Mouse (Mus musculus) embryonic facial prominence, embryonic 11.5 days (tissue): ENCODE data around the gene Vmn1r199. TPM values are rescaled to one million over a fixed set of nuclear protein-coding genes. Genes with fewer than 3 reads are reported as not detected.

Experiments used
- ATAC-seq: fragments of 200-750 bp; cut with Nextera tagmentation; replicated peaks from 2 replicates; pipeline ENCODE4 v1.8.0; 2017; ENCODE audit warnings: low read depth; ENCODE audit not compliant: insufficient number of reproducible peaks, low FRiP score, low TSS enrichment
- DNase-seq: peaks from one replicate; pipeline ENCODE4 v3.0.0-alpha.2; 2015; ENCODE audit warnings: low spot score
- H3K27ac ChIP-seq: fragments of 300-500 bp; sonication (generic); replicated peaks from 2 replicates; pipeline ENCODE4 v1.5.1; 2014; ENCODE audit warnings: mild to moderate bottlenecking, low read depth, low read length, control low read depth
- H3K27me3 ChIP-seq: fragments of 300-500 bp; sonication (generic); 2 replicates; pipeline ENCODE4 v1.6.1; 2014; ENCODE audit warnings: mild to moderate bottlenecking, low read length, moderate library complexity, mixed read lengths; ENCODE audit not compliant: control insufficient read depth, insufficient read depth
- H3K36me3 ChIP-seq: fragments of 300-500 bp; sonication (generic); replicated peaks from 2 replicates; pipeline ENCODE4 v1.6.1; 2014; ENCODE audit warnings: low read depth, mild to moderate bottlenecking, low read length, moderate library complexity, mixed read lengths; ENCODE audit not compliant: control insufficient read depth, insufficient read depth
- H3K4me1 ChIP-seq: fragments of 300-500 bp; sonication (generic); 2 replicates; pipeline ENCODE4 v1.6.1; 2014; ENCODE audit warnings: low read length, mixed read lengths; ENCODE audit not compliant: control insufficient read depth, insufficient read depth
- H3K4me2 ChIP-seq: fragments of 300-500 bp; sonication (generic); 2 replicates; pipeline ENCODE4 v1.6.1; 2014; ENCODE audit warnings: low read depth, mild to moderate bottlenecking, control low read depth, low read length, moderate library complexity
- H3K4me3 ChIP-seq: fragments of 300-500 bp; sonication (generic); 2 replicates; pipeline ENCODE4 v1.5.1; 2014; ENCODE audit warnings: low read depth, low read length, control low read depth
- H3K9ac ChIP-seq: fragments of 300-500 bp; sonication (generic); replicated peaks from 2 replicates; pipeline ENCODE4 v1.6.1; 2014; ENCODE audit warnings: mild to moderate bottlenecking, control low read depth, low read length
- H3K9me3 ChIP-seq: fragments of 300-500 bp; sonication (generic); replicated peaks from 2 replicates; pipeline ENCODE4 v1.6.1; 2016; ENCODE audit warnings: mild to moderate bottlenecking, low read length, inconsistent platforms, mixed read lengths; ENCODE audit not compliant: control insufficient read depth
- WGBS: fragments of 180-500 bp; shearing (Covaris S2); extraction: QIAGEN DNeasy Blood & Tissue Kit; methylation state at CpG from one replicate; pipeline ENCODE4 v1.1.7; 2014; 5-methylcytosine and 5-hydroxymethylcytosine counted together
- polyA plus RNA-seq: library from polyadenylated mRNA; unstranded; fragments of >200 nt; fragmentation: Nextera tagmentation; extraction: Ambion mirVana; gene quantifications from 2 replicates; pipeline ENCODE4 v1.2.1, GENCODE M21; 2014

Vmn1r199 gene
- polyA plus RNA-seq, 1 experiment from 2014 or later = not detected

DNA sequence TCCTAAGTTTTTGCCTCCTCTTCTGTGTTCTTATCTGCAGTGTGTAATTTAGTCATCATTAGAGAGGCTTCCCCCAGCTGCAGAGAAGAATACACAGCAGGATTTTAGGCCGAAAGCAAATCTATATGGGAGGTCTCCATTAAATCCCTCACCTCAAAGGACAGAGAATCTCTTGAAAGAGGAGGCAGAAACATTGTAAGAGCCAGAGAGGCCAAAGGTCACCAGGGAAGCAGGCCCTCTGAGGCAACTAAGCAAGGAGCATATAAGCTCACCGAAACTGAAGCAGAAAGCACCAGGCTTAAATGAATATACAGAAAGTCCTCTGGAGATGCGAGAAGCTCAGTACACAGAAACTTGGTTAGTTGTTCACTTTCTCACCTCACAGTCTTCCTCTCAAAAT lies 10.5 kb downstream of the Vmn1r199 start, which contains the start of gene Vmn1r200:
TSS of gene Vmn1r200 (plus strand) at position 301 of the 400 bp plus-strand sequence.
- Histone ChIP-seq H3K4me2 (no peak within 1 kb of the TSS), H3K27me3 (no peaks in the 10 kb centered on the region), H3K4me1 (no peaks in the 10 kb centered on the region), H3K9me3 (no peaks in the 10 kb centered on the region), H3K36me3 (no peaks in the 10 kb centered on the region), H3K9ac (no peak within 1 kb of the TSS), H3K4me3 (no peak within 1 kb of the TSS), H3K27ac (no peak within 1 kb of the TSS)
- DNase-seq (no peak), ATAC-seq (no peak)
- 27% methylated on average over 3 of the region's 3 CpGs for WGBS

DNA sequence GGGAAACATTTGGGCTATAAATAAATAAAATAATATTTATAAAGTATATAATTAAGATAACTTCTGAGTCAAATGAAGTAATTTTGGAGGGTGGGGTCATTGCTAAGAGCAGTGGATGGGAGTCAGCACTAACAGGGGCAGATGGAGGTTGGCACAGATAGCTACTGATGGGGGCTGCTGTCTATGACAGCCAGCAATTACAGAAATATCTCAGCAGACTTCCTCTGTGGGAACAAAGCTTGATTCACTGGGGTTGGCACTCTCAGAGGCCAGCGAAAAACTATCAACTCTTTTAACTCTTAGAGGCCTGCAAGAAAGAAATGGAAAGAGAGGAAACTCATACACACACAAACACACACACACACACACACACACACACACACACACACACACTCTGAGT lies 23.4 kb downstream of the Vmn1r199 start:
- no peaks in the 10 kb centered on the region for H3K36me3 ChIP-seq
- H3K9me3 ChIP-seq = no peaks in the 10 kb centered on the region
- H3K9ac ChIP-seq = no peak overlapping the region
- H3K4me1 ChIP-seq = no peaks in the 10 kb centered on the region
- WGBS = 71% methylated on average over 1 of the region's 1 CpGs
- H3K4me2 ChIP-seq = no peak overlapping the region
- DNase-seq = no peak
- no peak overlapping the region for H3K27ac ChIP-seq
- no peak for ATAC-seq
- no peak overlapping the region for H3K4me3 ChIP-seq
- no peaks in the 10 kb centered on the region for H3K27me3 ChIP-seq

Other genes with a start within 250 kb of the Vmn1r199 start
- gene Vmn1r191, start 195.8 kb upstream of the Vmn1r199 start, polyA plus RNA-seq = not detected in 2 replicates
- not detected in 2 replicates for gene Vmn1r192, start 188.7 kb upstream of the Vmn1r199 start, polyA plus RNA-seq
- not detected in 2 replicates for gene Vmn1r193, start 156.7 kb upstream of the Vmn1r199 start, polyA plus RNA-seq
- not detected in 2 replicates for gene Vmn1r194, start 135.6 kb upstream of the Vmn1r199 start, polyA plus RNA-seq
- not detected in 2 replicates for gene Vmn1r195, start 109.3 kb upstream of the Vmn1r199 start, polyA plus RNA-seq
- not detected in 2 replicates for gene Vmn1r196, start 89.9 kb upstream of the Vmn1r199 start, polyA plus RNA-seq
- not detected in 2 replicates for gene Vmn1r197, start 55.2 kb upstream of the Vmn1r199 start, polyA plus RNA-seq
- gene Vmn1r198, start 29.5 kb upstream of the Vmn1r199 start, polyA plus RNA-seq = not detected in 2 replicates
- gene Vmn1r200, start 10.6 kb downstream of the Vmn1r199 start, polyA plus RNA-seq = not detected in 2 replicates
- gene Vmn1r201, start 92.1 kb downstream of the Vmn1r199 start, polyA plus RNA-seq = not detected in 2 replicates
- gene Vmn1r202, start 125.6 kb downstream of the Vmn1r199 start, polyA plus RNA-seq = not detected in 2 replicates
- gene Vmn1r203, start 138.3 kb downstream of the Vmn1r199 start, polyA plus RNA-seq = not detected in 2 replicates
- not detected in 2 replicates for gene Vmn1r204, start 173.4 kb downstream of the Vmn1r199 start, polyA plus RNA-seq
- not detected in 2 replicates for gene Vmn1r205, start 213.2 kb downstream of the Vmn1r199 start, polyA plus RNA-seq
- not detected in 2 replicates for gene Vmn1r206, start 244.4 kb downstream of the Vmn1r199 start, polyA plus RNA-seq